Mouse (Mus musculus) midbrain, embryonic 16.5 days (tissue): ENCODE measurements around the gene Lrrc36. TPM values are rescaled to one million over a fixed set of nuclear protein-coding genes. Genes with fewer than 3 reads are reported as not detected.

Source experiments
- ATAC-seq: fragments of 200-750 bp; cut with Nextera tagmentation; 2 replicates; pipeline ENCODE4 v1.8.0; 2017; ENCODE audit warnings: moderate TSS enrichment
- H3K27ac ChIP-seq: fragments of 300-500 bp; sonication (generic); 2 replicates; pipeline ENCODE4 v1.5.1; 2014; ENCODE audit warnings: mild to moderate bottlenecking, low read length, mixed read lengths
- H3K27me3 ChIP-seq: fragments of 300-500 bp; sonication (generic); 2 replicates; pipeline ENCODE4 v1.6.1; 2014; ENCODE audit warnings: low read depth, low read length, mixed read lengths; ENCODE audit not compliant: control insufficient read depth, insufficient read depth
- H3K36me3 ChIP-seq: fragments of 300-500 bp; sonication (generic); 2 replicates; pipeline ENCODE4 v1.6.1; 2014; ENCODE audit warnings: mild to moderate bottlenecking, low read length, moderate library complexity, mixed read lengths; ENCODE audit not compliant: control insufficient read depth, insufficient read depth
- H3K4me1 ChIP-seq: fragments of 300-500 bp; sonication (generic); 2 replicates; pipeline ENCODE4 v1.6.1; 2014; ENCODE audit warnings: mild to moderate bottlenecking, low read length, mixed read lengths; ENCODE audit not compliant: control insufficient read depth, insufficient read depth
- H3K4me2 ChIP-seq: fragments of 300-500 bp; sonication (generic); 2 replicates; pipeline ENCODE4 v1.6.1; 2014; ENCODE audit warnings: mild to moderate bottlenecking, low read length, mixed read lengths
- H3K4me3 ChIP-seq: fragments of 300-500 bp; sonication (generic); 2 replicates; pipeline ENCODE4 v1.5.1; 2014; ENCODE audit warnings: low read depth, mild to moderate bottlenecking, low read length, moderate library complexity, mixed read lengths
- H3K9ac ChIP-seq: fragments of 300-500 bp; sonication (generic); 2 replicates; pipeline ENCODE4 v1.6.1; 2014; ENCODE audit warnings: low read depth, low read length, mixed read lengths
- H3K9me3 ChIP-seq: fragments of 300-500 bp; sonication (generic); replicated peaks from 2 replicates; pipeline ENCODE4 v1.6.1; 2014; ENCODE audit warnings: mild to moderate bottlenecking, low read length, mixed read lengths; ENCODE audit not compliant: control insufficient read depth, poor library complexity, severe bottlenecking
- WGBS: fragments of 180-500 bp; shearing (Covaris S2); extraction: QIAGEN DNeasy Blood & Tissue Kit; methylation state at CpG from one replicate; pipeline ENCODE4 v1.1.7; 2014; 5-methylcytosine and 5-hydroxymethylcytosine counted together
- polyA plus RNA-seq: library from polyadenylated mRNA; unstranded; fragments of >200 nt; fragmentation: Nextera tagmentation; extraction: Ambion mirVana; gene quantifications from 2 replicates; pipeline ENCODE4 v1.2.1, GENCODE M21; 2015

Gene Lrrc36
- polyA plus RNA-seq, 1 experiment from 2014 or later = 0.85 TPM

DNA sequence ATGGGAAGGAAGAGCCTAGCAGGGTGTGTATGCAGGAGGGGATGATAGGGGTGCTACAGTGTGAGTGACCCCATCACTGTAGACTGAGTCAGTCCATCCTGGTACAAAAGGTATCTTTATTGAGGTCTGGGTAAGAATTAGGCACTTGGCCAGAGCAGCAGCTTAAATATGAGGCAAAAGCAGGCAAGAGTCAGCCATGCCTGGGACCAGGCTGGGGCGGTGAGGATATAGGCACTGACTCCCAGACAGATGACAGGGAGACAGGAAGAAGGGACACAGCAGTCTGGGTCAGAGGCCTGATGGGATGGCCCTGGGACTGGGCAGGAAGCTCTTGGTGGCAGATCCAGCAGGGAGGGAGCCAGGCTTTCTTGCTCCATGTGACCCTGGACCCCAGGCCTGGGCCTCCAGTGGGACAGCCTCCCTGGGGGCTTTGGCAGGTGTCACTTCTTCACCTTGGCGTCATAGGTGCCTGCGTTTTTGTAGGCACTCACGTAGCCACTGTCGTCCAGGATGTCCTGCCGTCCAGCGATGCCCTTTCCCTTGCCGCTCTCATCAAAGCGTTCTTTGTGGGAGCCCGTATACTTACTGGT, 54.1 kb downstream of the Lrrc36 start:
- Histone ChIP-seq H3K9me3 (no peaks in the 10 kb centered on the region), H3K36me3 (peaks cover 9% of the 10 kb centered on the region; the same call in 1 of the 2 replicates), H3K4me2 (no peak overlapping the region), H3K4me3 (no peak overlapping the region), H3K27ac (peak overlapping the region; percentile 15; the same call in 1 of the 2 replicates), H3K9ac (no peak overlapping the region), H3K4me1 (peaks cover 25% of the 10 kb centered on the region), H3K27me3 (no peaks in the 10 kb centered on the region)
- WGBS = 92% methylated on average over 10 of the region's 10 CpGs
- no peak for ATAC-seq

DNA sequence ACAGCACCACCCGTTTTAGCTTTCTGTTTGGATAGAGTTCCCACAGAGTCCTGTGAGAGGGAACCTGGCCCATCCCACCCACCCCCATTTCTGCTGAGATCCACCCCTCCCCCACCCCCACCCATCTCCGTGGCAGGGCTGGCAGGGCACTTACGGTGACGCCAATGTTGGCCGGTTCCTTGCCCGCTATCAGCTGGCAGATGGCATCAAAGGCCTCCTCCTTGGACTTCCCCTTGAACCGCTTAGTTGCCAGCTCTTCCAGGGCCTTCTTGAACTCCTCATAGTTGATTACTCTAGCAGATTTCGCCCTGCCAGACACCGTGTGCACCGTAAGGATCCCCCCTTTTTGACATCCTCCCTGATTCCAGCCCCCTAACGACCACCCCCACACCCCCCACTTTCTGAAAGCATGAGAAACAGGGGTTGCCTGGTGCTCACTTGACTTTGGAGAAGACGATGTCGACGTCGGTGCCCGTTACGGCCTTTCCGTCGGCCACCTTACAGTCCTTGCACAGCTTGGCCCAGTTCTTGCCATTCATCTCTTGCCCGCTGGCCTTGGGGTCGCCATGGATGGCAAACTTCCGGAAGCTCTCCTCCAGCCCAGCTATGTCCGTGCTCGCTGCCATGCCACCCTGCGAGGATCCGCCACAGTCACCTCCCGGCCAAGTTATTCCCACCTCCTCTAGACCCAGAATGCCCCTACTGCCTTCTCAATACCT, 54.8 kb downstream of the Lrrc36 start:
- no peak for ATAC-seq
- H3K27me3 ChIP-seq = no peaks in the 10 kb centered on the region
- H3K36me3 ChIP-seq = peaks cover 9% of the 10 kb centered on the region; the same call in 1 of the 2 replicates
- H3K9me3 ChIP-seq = no peaks in the 10 kb centered on the region
- WGBS = 91% methylated on average over 27 of the region's 27 CpGs
- H3K27ac ChIP-seq = no peak overlapping the region
- peaks cover 25% of the 10 kb centered on the region for H3K4me1 ChIP-seq
- no peak overlapping the region for H3K4me3 ChIP-seq
- H3K4me2 ChIP-seq = no peak overlapping the region
- H3K9ac ChIP-seq = no peak overlapping the region

DNA sequence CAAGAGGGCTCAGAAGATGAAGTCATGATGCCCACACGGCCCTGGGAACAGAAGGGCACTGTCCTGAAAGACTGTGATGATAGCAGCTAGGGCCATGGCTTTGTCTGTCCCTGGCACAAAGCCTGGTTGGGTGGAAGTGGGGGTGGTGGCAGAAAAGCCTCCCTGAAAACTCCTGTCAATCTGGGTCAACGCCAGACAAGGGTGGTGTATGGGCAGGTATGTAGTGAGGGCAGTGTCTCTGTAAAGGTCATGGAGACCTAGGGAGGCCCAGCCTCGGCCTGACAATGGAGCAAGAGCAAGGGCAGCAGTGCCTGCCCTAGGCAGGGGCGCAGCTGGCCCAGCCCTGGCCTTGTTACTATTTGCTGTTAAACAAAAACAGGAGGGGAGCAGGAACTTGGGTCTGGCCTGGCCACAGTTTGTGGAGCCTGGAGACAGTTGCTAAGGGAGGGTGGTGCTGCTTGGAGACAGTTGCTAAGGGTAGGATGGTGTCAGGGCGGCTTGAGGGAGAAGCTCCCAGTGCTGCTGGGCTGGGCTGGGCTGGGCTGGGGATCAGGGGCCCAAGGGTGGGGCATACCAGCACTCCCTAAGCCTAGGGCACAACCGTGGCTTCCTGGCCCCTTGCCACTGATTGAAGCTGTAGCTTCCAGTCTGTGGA, 55.8 kb downstream of the Lrrc36 start:
- Histone ChIP-seq H3K4me1 (peaks cover 30% of the 10 kb centered on the region), H3K4me2 (peak overlapping the region; percentile 80), H3K4me3 (peak overlapping the region; percentile 50; the same call in 1 of the 2 replicates), H3K36me3 (peaks cover 9% of the 10 kb centered on the region; the same call in 1 of the 2 replicates), H3K9me3 (no peaks in the 10 kb centered on the region), H3K27ac (peak overlapping the region; percentile 44), H3K9ac (peak overlapping the region; percentile 70; the same call in 1 of the 2 replicates), H3K27me3 (no peaks in the 10 kb centered on the region)
- WGBS = 21% methylated on average over 6 of the region's 6 CpGs
- ATAC-seq = peak; percentile 19

DNA sequence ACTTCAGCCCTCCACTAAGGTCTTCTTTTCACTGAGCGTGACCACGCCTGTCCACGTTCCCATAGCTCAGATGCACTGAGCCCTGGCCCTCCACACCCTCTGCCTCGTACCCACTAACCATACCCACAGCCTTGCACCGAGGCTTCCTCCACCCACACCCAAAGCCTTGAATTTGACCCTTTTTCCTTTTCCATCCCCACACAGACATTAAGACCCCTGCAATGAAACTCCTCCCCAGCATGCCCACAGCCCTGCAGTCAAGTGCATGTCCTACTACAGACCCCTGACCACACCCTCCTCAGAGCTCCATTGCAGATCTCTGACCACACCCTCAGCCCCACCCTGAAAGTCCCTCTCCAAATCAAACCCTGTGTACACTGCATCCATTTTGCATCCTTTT, 56.4 kb downstream of the Lrrc36 start:
- Histone ChIP-seq H3K4me3 (peak overlapping the region; percentile 50), H3K9me3 (no peaks in the 10 kb centered on the region), H3K36me3 (peaks cover 9% of the 10 kb centered on the region; the same call in 1 of the 2 replicates), H3K4me2 (peak overlapping the region; percentile 80), H3K27ac (peak overlapping the region; percentile 44; the same call in 1 of the 2 replicates), H3K9ac (peak overlapping the region; percentile 70; the same call in 1 of the 2 replicates), H3K27me3 (no peaks in the 10 kb centered on the region), H3K4me1 (peaks cover 37% of the 10 kb centered on the region)
- 86% methylated on average over 5 of the region's 5 CpGs for WGBS
- ATAC-seq = no peak

DNA sequence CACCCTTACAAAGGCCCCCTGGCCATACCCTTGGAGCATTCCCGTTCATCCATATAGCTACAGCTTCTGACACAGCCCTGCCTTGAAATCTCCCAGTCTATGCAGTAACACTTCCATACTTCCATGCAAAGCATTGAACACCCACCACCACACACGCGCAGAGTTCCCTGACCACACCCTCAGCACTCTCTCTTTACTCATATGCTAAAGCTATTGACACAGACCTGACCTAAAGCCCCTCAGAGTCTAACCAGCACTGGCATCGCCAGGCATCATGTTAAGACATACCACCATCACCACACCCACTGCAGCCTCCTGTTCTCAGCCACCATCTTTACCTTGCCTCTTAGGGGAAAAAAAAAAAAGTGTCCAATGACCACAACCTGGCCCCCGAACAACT, 56.9 kb downstream of the Lrrc36 start:
- H3K27me3 ChIP-seq = no peaks in the 10 kb centered on the region
- no peaks in the 10 kb centered on the region for H3K9me3 ChIP-seq
- peaks cover 40% of the 10 kb centered on the region for H3K4me1 ChIP-seq
- peak overlapping the region; percentile 80 for H3K4me2 ChIP-seq
- H3K27ac ChIP-seq = peak overlapping the region; percentile 68
- H3K4me3 ChIP-seq = peak overlapping the region; percentile 50
- no peak for ATAC-seq
- peak overlapping the region; percentile 70; the same call in 1 of the 2 replicates for H3K9ac ChIP-seq
- H3K36me3 ChIP-seq = peaks cover 9% of the 10 kb centered on the region; the same call in 1 of the 2 replicates
- WGBS = 78% methylated on average over 5 of the region's 5 CpGs

DNA sequence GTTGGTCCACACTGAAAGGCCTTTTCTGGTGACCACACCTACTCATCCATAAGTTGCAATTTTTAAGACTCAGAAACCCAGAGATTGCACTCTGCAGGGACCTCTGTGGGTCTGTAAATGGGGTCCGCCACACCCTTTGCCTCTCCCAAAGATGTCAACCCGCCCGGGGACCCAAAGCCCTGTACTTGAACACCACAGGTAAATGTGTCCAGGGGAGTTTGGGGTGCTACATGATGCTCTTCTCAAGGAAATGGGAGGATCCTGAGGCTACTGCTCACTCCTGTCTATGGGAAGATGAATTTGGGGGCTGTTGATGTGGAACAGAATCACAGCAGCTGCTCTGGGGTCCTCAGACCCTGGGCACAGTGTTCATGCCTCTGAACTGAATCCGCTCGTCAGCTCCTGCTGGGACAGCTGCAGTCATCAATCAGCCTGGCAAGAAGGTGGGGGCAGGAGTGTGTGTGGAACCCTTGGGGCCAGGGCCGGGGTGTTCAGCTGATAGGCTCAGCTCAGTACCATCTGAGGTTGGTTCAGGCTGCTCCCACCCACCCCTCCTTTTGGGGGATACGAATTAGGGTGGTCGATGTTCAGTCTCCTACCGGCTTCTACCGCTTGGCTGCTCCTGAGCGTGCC, 57.4 kb downstream of the Lrrc36 start:
- peak overlapping the region; percentile 68 for H3K27ac ChIP-seq
- H3K4me2 ChIP-seq = peak overlapping the region; percentile 80
- no peaks in the 10 kb centered on the region for H3K9me3 ChIP-seq
- ATAC-seq = no peak
- WGBS = 21% methylated on average over 11 of the region's 11 CpGs
- H3K4me1 ChIP-seq = peaks cover 41% of the 10 kb centered on the region
- H3K36me3 ChIP-seq = peaks cover 9% of the 10 kb centered on the region; the same call in 1 of the 2 replicates
- H3K27me3 ChIP-seq = no peaks in the 10 kb centered on the region
- peak overlapping the region; percentile 50 for H3K4me3 ChIP-seq
- peak overlapping the region; percentile 70 for H3K9ac ChIP-seq

DNA sequence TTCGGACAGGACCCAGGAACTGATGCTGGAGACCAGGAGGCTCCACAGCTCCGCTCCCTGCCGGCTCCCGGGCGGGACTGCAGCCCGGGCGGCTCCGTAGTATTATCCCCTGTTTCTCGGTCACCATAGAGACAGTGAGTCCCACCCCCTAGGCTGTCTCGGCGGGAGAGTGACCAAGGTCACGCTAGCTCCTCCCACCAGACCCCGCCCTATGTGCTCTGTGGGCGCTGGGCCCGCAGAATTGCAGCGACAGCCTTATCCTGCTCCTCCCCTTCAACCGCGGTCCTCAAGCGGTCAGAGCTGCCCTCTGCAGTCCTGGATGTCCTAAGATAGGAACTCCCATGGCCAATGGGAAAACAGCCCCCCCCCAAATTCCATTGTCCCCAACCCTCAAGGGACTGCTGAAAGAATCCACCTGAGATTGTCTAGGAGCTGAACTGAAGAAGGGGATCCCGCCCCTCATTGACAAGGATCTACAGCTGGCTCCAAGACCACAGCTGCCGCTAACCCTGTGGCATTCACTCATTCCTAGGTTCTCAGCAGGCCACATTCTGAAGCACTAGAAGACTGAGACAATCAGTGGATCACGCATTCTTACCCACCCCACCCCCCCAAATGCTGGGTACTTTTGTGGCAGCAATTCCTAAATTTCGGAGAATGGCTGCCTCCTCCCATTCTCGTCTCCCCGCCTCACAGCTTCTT, 58.1 kb downstream of the Lrrc36 start, which contains the start of gene Tppp3:
Gene Tppp3, minus strand, starts transcription at position 213 of the 702 bp plus-strand sequence.
- no peaks in the 10 kb centered on the region for H3K27me3 ChIP-seq
- peak within 1 kb of the TSS; percentile 50 for H3K4me3 ChIP-seq
- ATAC-seq = peak; percentile 89
- peak within 1 kb of the TSS; percentile 70 for H3K9ac ChIP-seq
- H3K4me1 ChIP-seq = peaks cover 41% of the 10 kb centered on the region
- 6% methylated on average over 25 of the region's 25 CpGs for WGBS
- peaks cover 9% of the 10 kb centered on the region; the same call in 1 of the 2 replicates for H3K36me3 ChIP-seq
- H3K4me2 ChIP-seq = peak within 1 kb of the TSS; percentile 80
- no peaks in the 10 kb centered on the region for H3K9me3 ChIP-seq
- H3K27ac ChIP-seq = peak within 1 kb of the TSS; percentile 68

DNA sequence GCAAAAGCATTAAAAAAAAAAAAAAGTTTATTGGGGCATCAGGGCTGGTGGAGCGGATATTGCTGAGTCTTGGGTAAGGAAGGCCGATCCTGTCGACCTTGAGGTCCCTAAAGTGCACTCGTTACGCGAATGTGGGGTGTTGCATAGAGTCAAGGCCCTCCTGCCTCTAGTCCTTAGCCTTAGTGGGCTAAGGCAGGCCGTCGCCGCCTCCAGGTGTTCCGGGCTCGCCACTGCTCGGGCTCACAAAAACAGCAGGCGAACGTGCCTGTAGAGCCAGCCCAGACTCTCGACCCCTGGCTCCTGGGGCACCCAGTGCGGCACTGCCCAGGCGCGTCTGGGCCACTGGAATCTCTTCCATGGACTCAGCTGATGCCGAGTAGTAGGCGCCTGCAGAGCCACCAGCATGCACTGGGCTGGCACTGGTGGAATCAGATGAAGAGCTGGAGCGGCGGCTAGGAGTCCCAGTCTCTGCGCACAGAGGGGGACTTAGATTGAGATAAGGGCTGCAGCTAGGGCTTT, 59.1 kb downstream of the Lrrc36 start:
- Histone ChIP-seq H3K27me3 (no peaks in the 10 kb centered on the region), H3K9me3 (no peaks in the 10 kb centered on the region), H3K27ac (no peak overlapping the region), H3K4me1 (peaks cover 41% of the 10 kb centered on the region), H3K4me2 (no peak overlapping the region), H3K9ac (no peak overlapping the region), H3K36me3 (peaks cover 4% of the 10 kb centered on the region; the same call in 1 of the 2 replicates), H3K4me3 (no peak overlapping the region)
- no peak for ATAC-seq
- 29% methylated on average over 23 of the region's 23 CpGs for WGBS
